Mouse (Mus musculus): Measurements from ENCODE around the gene Vmn2r21.
"Not testable (repeated sequence)": the region's sequence is repeated elsewhere in the genome, so short reads cannot be mapped to it uniquely, and the experiment has no call there.

Vmn2r21 gene

DNA sequence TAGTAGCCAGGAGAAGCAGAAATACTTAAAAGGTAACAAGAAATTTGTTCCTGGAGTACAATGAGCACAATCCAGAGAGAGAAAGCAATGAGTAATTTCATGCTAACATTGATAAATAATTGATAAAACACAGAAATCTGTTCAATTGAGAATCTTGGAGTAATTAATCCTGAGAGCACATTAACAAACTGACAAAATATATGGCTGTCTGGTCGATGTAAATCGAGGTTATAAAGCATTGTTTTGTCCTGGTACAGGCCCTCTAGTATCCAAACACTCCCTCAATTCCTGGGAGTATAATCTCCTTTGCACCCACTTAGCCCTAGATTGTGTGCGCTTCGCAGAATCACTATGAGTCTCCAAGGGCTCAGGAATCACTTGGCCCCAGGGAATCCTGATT is at the start of gene Vmn2r21:
Gene Vmn2r21, minus strand, starts transcription at position 101 of the 400 bp plus-strand sequence.
- not testable (repeated sequence) for DNase-seq (ENCODE audit: low spot score)

DNA sequence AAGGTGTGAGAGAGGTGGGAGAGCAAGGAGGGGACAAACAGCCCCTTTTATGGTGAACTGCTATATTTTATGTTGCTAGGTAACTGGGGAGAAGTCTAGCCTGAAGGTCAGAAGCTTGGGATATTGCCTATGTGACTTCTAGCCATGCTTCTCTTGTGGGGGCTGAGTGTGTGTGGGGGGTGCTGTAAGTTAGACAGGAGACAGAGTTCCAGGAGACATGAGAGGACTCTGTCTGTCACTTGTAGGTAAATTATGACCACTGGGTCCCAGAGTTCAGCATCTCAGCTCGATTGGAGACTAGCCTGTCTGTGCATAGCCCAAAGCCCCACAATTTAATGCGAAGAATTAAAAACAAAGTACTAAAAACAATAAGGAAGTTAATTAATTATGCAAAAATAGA is 41.5 kb upstream of the Vmn2r21 start:
- DNase-seq (ENCODE audit: low spot score) = not testable (repeated sequence)

DNA sequence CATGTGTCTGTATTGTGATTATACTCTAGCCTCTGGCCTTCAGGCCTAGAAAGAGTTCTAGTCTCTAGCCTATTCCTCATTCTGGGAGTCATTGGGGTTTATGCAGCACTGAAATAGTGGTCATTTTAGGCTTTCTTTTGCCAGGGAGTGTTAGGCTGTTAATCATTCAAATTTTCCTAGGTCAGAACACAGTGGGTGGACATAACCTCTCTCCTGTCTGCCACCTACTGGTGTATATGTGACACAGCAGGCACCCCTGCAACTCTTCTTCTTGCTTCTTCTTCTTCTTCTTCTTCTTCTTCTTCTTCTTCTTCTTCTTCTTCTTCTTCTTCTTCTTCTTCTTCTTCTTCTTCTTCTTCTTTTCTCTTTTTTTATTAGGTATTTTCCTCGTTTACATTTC is 6.5 kb upstream of the Vmn2r21 start:
- not testable (repeated sequence) for DNase-seq (ENCODE audit: low spot score)

GRCm38 (mm10) chr6:123522263-123523011 is 10.8 kb downstream of the Vmn2r21 start:
- not testable (repeated sequence) for DNase-seq (ENCODE audit: low spot score)

GRCm38 (mm10) chr6:123473045-123473444 is 60.2 kb downstream of the Vmn2r21 start:
- not testable (repeated sequence) for DNase-seq (ENCODE audit: low spot score)

GRCm38 (mm10) chr6:123472458-123472987 is 60.7 kb downstream of the Vmn2r21 start:
- not testable (repeated sequence) for DNase-seq (ENCODE audit: low spot score)

GRCm38 (mm10) chr6:123468651-123469050 is 64.6 kb downstream of the Vmn2r21 start:
- not testable (repeated sequence) for DNase-seq (ENCODE audit: low spot score)

Measured in T-cell, adult 2 months (primary cell).